Mouse (Mus musculus) erythroblast, adult 5-6 weeks (primary cell): Measurements from ENCODE around the gene Fmo2. TPM values are rescaled to one million over a fixed set of nuclear protein-coding genes. Genes with fewer than 3 reads are reported as not detected.

Source experiments
- ATAC-seq: replicated peaks from 2 replicates; pipeline ENCODE4 v1.8.0; 2016; ENCODE audit warnings: moderate number of reproducible peaks, mild to moderate bottlenecking, moderate TSS enrichment, inconsistent platforms; ENCODE audit not compliant: poor library complexity, low FRiP score, severe bottlenecking
- total RNA-seq, 2 experiments: library from RNA; stranded (forward) in 1 of 2; stranded (reverse) in 1 of 2; fragments of 150-400 nt in 1 of 2; fragments of 200-764, 138-1000 nt in 1 of 2; gene quantifications; 2 replicates each; pipeline versions ENCODE4 v1.2.3 to v1.2.4; 2015 to 2017; ENCODE audit warnings: low replicate concordance in 2 of 2

Fmo2 gene
- total RNA-seq, 2 experiments from 2014 or later: not detected

GRCm38 (mm10) chr1:162858748-162859130 is 39.8 kb downstream of the Fmo2 start:
- no peak for ATAC-seq

- ATAC-seq: no peak
Measured at GRCm38 (mm10) chr1:162857766-162858747, 40.5 kb downstream of the Fmo2 start.

- no peak for ATAC-seq
Measured at GRCm38 (mm10) chr1:162853812-162854482, 44.6 kb downstream of the Fmo2 start.

- ATAC-seq: no peak
Measured at GRCm38 (mm10) chr1:162847554-162847953, 51.0 kb downstream of the Fmo2 start.

- no peak for ATAC-seq
Measured at GRCm38 (mm10) chr1:162840211-162840610, 58.3 kb downstream of the Fmo2 start.

GRCm38 (mm10) chr1:162838976-162839375 is 59.5 kb downstream of the Fmo2 start:
- no peak for ATAC-seq

DNA sequence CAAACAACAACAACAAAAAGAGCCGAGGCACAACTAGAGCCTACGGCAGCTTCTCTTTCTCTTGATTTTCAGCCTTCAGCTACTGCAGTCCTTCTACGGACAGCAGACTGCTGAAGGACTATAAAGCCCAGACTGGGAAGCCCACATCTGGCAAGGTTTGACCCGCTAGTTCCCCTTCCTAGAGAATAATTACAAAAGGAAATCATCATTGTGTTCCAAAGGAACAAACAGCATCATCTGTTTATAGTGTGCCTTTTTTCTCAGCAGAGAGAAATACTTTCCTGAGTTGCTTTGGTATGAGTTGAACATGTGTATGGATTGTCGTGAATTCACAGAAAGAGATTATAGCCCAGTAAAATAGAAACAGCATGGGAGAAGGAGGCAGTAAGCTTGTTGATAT is 64.2 kb downstream of the Fmo2 start:
- no peak for ATAC-seq

DNA sequence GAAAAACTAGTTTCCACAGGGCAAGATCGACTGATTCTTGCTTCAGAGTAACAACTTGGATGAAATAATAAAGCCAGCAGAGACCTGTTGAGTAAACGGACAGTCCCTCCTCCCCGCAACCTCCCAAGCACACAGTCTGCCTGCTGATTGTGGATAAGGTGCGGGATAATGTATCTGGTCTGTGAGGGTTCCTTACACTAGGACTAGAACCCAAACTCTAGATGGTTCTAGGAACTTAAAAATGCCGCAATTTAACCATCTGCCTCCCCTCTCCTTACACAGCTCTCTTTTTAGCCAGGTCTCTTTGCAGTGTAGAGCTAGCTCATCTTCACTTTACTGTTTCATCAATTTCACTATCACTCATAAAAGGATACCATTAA is 66.0 kb downstream of the Fmo2 start:
- ATAC-seq: no peak

- ATAC-seq: no peak
Measured at GRCm38 (mm10) chr1:162831838-162832573, 66.5 kb downstream of the Fmo2 start.

Other genes with a start within 250 kb of the Fmo2 start
- gene Myocos, start 240.5 kb downstream of the Fmo2 start, total RNA-seq (2015; ENCODE audit: low replicate concordance): not detected in 2 replicates
- not detected in 2 replicates for gene Myocos, start 240.5 kb downstream of the Fmo2 start, total RNA-seq (2017; ENCODE audit: low replicate concordance)
- gene Prrc2c, start 158.2 kb downstream of the Fmo2 start, total RNA-seq (2015; ENCODE audit: low replicate concordance): 54.2 and 78.2 TPM in 2 replicates
- 52.7 and 55.0 TPM in 2 replicates for gene Prrc2c, start 158.2 kb downstream of the Fmo2 start, total RNA-seq (2017; ENCODE audit: low replicate concordance)
- not detected in 2 replicates for gene Fmo4, start 84.8 kb downstream of the Fmo2 start, total RNA-seq (2015; ENCODE audit: low replicate concordance)
- not detected in 2 replicates for gene Fmo4, start 84.8 kb downstream of the Fmo2 start, total RNA-seq (2017; ENCODE audit: low replicate concordance)
- gene Fmo1, start 32.1 kb downstream of the Fmo2 start, total RNA-seq (2015; ENCODE audit: low replicate concordance): 0.19 TPM in 1 of 2 replicates, not detected in the other
- 0.17 TPM in 1 of 2 replicates, not detected in the other for gene Fmo1, start 32.1 kb downstream of the Fmo2 start, total RNA-seq (2017; ENCODE audit: low replicate concordance)
- not detected in 2 replicates for gene Fmo6, start 38.8 kb upstream of the Fmo2 start, total RNA-seq (2015; ENCODE audit: low replicate concordance)
- gene Fmo6, start 38.8 kb upstream of the Fmo2 start, total RNA-seq (2017; ENCODE audit: low replicate concordance): not detected in 2 replicates
- gene Fmo3, start 85.8 kb upstream of the Fmo2 start, total RNA-seq (2015; ENCODE audit: low replicate concordance): not detected in 2 replicates
- not detected in 2 replicates for gene Fmo3, start 85.8 kb upstream of the Fmo2 start, total RNA-seq (2017; ENCODE audit: low replicate concordance)
- gene Mroh9, start 186.9 kb upstream of the Fmo2 start, total RNA-seq (2015; ENCODE audit: low replicate concordance): not detected in 2 replicates
- gene Mroh9, start 186.9 kb upstream of the Fmo2 start, total RNA-seq (2017; ENCODE audit: low replicate concordance): not detected in 2 replicates